Mouse (Mus musculus): ENCODE measurements around the gene Cryga. TPM values are rescaled to one million over a fixed set of nuclear protein-coding genes. Genes with fewer than 3 reads are reported as not detected.

The Cryga gene
- polyA plus RNA-seq, 1 experiment, result not detected

DNA sequence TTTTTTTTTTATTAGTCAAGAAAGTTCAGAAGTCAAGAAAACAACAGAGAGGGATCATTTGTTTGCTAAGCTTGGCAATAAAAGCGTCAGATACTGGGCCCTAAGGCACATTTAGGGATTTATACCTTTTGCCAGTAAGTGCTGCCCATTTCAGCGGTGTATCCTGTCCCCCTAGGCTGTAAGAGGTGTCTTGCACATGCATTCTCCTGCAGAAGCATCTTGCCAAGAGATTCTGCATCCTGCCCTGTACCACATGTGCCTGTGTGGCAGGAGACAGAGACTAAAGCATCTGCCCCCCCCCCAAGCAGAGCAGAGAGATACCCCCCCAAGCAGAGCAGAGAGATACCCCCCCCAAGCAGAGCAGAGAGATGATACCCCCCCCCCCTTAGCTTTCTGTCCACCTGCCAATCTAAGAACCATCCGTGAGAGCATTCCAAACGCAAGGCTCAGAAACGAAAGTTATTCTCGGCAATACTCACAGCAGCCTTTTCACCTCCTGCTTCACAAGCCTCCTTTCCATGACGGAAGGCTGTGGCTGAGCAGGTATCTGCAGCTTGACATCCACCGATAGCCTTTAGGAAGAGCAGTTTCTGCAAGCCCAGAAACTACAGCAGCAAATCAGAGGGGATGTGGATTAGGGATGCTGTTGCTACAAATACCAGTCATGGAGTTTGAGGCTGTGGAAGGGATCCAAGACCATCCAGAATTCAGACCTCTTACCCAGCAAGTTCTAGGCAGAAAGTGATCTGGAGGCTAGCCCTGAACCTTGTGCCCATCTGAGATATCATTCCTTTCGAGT, 19.6 kb upstream of the Cryga start, which contains the start of gene D630023F18Rik:
Gene D630023F18Rik, minus strand, starts transcription at position 641 of the 799 bp plus-strand sequence.
- Histone ChIP-seq H3K36me3 (replicated peaks; ENCODE audit: low read length) (no peaks in the 10 kb centered on the region), H3K27me3 (replicated peaks) (no peaks in the 10 kb centered on the region), H3K9me3 (no peaks in the 10 kb centered on the region), H3K4me3 (replicated peaks) (peak within 1 kb of the TSS; percentile 88), H3K4me1 (peaks cover 12% of the 10 kb centered on the region)
- TF ChIP-seq GATA1 (IDR thresholded peaks at IDR 0.05; ENCODE audit: borderline replicate concordance, low read length) (no peak), FLI1 (IDR thresholded peaks at IDR 0.05; ENCODE audit: low read length) (no peak)

DNA sequence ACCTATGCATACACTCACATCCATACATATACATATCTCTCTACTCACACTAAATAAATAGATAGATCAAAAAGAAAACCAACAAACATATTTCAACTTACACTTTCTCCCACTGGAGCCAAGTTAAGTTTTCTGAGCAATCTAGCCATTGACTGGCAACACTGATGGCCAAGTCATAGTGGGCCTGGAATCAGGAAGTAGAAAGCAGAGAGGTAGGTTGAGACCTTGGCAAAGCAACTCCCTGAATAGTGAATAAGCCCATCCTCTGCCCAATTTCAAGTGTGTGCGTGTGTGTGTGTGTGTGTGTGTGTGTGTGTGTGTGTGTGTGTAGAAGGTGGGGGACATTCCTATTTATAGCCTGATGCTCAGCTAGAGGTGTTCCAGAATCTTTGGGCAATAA, 16.3 kb upstream of the Cryga start, which contains the start of gene Gm28845:
Gene Gm28845, minus strand, starts transcription at position 121 of the 400 bp plus-strand sequence.
- Histone ChIP-seq H3K36me3 (replicated peaks; ENCODE audit: low read length) (no peaks in the 10 kb centered on the region), H3K27me3 (replicated peaks) (no peaks in the 10 kb centered on the region)
- TF ChIP-seq GATA1 (IDR thresholded peaks at IDR 0.05; ENCODE audit: borderline replicate concordance, low read length) (no peak), FLI1 (IDR thresholded peaks at IDR 0.05; ENCODE audit: low read length) (no peak)

GRCm38 (mm10) chr1:65118150-65118913, 15.2 kb upstream of the Cryga start:
- TF ChIP-seq FLI1 (IDR thresholded peaks at IDR 0.05; ENCODE audit: low read length), result no peak
- TF ChIP-seq GATA1 (IDR thresholded peaks at IDR 0.05; ENCODE audit: borderline replicate concordance, low read length), result no peak
- H3K9me3 ChIP-seq, result no peaks in the 10 kb centered on the region
- no peaks in the 10 kb centered on the region for H3K27me3 ChIP-seq (replicated peaks)
- no peak overlapping the region for H3K4me3 ChIP-seq (replicated peaks)
- H3K4me1 ChIP-seq, result peaks cover 17% of the 10 kb centered on the region
- no peaks in the 10 kb centered on the region for H3K36me3 ChIP-seq (replicated peaks; ENCODE audit: low read length)

More for the DNA sequence above, 16.3 kb upstream of the Cryga start, which contains the start of gene Gm28845:
- Histone ChIP-seq H3K4me3 (replicated peaks) (no peak within 1 kb of the TSS), H3K4me1 (peaks cover 12% of the 10 kb centered on the region), H3K9me3 (no peaks in the 10 kb centered on the region)

GRCm38 (mm10) chr1:65113536-65114172, 10.5 kb upstream of the Cryga start:
- no peak for TF ChIP-seq GATA1 (IDR thresholded peaks at IDR 0.05; ENCODE audit: borderline replicate concordance, low read length)
- no peak for TF ChIP-seq FLI1 (IDR thresholded peaks at IDR 0.05; ENCODE audit: low read length)
- Histone ChIP-seq H3K36me3 (replicated peaks; ENCODE audit: low read length) (no peaks in the 10 kb centered on the region), H3K9me3 (no peaks in the 10 kb centered on the region), H3K27me3 (replicated peaks) (peaks cover 3% of the 10 kb centered on the region), H3K4me3 (replicated peaks) (no peak overlapping the region), H3K4me1 (peaks cover 33% of the 10 kb centered on the region)

GRCm38 (mm10) chr1:65112807-65113196, 9.6 kb upstream of the Cryga start:
- Histone ChIP-seq H3K36me3 (replicated peaks; ENCODE audit: low read length) (no peaks in the 10 kb centered on the region), H3K4me1 (peaks cover 32% of the 10 kb centered on the region), H3K27me3 (replicated peaks) (peaks cover 3% of the 10 kb centered on the region), H3K9me3 (no peaks in the 10 kb centered on the region), H3K4me3 (replicated peaks) (peak overlapping the region; percentile 78)
- no peak for TF ChIP-seq FLI1 (IDR thresholded peaks at IDR 0.05; ENCODE audit: low read length)
- TF ChIP-seq GATA1 (IDR thresholded peaks at IDR 0.05; ENCODE audit: borderline replicate concordance, low read length), result no peak

DNA sequence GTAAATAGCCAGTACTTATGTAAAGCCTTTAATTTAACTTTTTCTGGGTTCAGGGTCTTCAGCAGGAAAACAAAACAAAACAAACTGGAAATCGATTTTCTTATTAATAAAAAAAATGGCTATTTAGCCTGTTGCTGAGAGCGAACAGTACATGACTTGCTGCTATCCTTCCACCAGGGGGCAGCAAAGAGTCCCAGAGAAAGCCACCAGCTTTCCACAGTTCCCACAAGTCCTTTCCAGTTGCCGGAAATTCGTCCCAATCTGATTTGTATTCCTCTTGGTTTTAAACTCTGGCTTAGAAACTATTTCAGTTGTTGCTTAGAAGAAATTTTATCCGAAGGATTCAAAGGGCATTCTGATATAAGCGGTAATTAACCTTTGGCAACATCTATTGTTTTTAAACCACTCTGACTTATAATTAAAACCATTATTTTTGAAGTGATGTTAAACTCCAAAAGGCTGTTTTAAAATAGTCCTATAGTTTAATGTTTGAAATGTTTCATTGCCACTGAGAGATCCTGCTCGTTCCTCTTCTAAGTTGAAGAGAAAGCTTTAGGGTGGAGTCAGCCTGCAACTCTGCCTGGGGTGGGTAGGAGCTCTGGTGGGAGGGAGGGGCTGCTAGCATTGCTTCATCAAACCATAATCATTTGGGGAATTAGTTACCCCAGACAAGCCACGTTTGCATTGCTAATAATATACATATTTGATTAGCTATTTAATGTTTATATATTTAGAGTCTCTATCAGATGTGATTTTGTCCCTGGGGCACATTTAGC, 9.0 kb upstream of the Cryga start:
- peaks cover 3% of the 10 kb centered on the region for H3K27me3 ChIP-seq (replicated peaks)
- H3K4me1 ChIP-seq, result peaks cover 34% of the 10 kb centered on the region
- H3K4me3 ChIP-seq (replicated peaks), result no peak overlapping the region
- TF ChIP-seq FLI1 (IDR thresholded peaks at IDR 0.05; ENCODE audit: low read length) (no peak), GATA1 (IDR thresholded peaks at IDR 0.05; ENCODE audit: borderline replicate concordance, low read length) (no peak)
- H3K36me3 ChIP-seq (replicated peaks; ENCODE audit: low read length), result no peaks in the 10 kb centered on the region
- no peaks in the 10 kb centered on the region for H3K9me3 ChIP-seq

GRCm38 (mm10) chr1:65109756-65110435, 6.7 kb upstream of the Cryga start:
- peak overlapping the region; percentile 8 for H3K4me3 ChIP-seq (replicated peaks)
- TF ChIP-seq GATA1 (IDR thresholded peaks at IDR 0.05; ENCODE audit: borderline replicate concordance, low read length), result no peak
- TF ChIP-seq FLI1 (IDR thresholded peaks at IDR 0.05; ENCODE audit: low read length), result no peak
- H3K4me1 ChIP-seq, result peaks cover 34% of the 10 kb centered on the region
- H3K36me3 ChIP-seq (replicated peaks; ENCODE audit: low read length), result no peaks in the 10 kb centered on the region
- no peaks in the 10 kb centered on the region for H3K9me3 ChIP-seq
- H3K27me3 ChIP-seq (replicated peaks), result peaks cover 3% of the 10 kb centered on the region

GRCm38 (mm10) chr1:65109196-65109595, 6.0 kb upstream of the Cryga start:
- Histone ChIP-seq H3K4me1 (peaks cover 34% of the 10 kb centered on the region), H3K27me3 (replicated peaks) (peaks cover 5% of the 10 kb centered on the region), H3K36me3 (replicated peaks; ENCODE audit: low read length) (no peaks in the 10 kb centered on the region), H3K4me3 (replicated peaks) (no peak overlapping the region), H3K9me3 (no peaks in the 10 kb centered on the region)
- TF ChIP-seq FLI1 (IDR thresholded peaks at IDR 0.05; ENCODE audit: low read length) (no peak), GATA1 (IDR thresholded peaks at IDR 0.05; ENCODE audit: borderline replicate concordance, low read length) (no peak)
